In the genomic region with DNA sequence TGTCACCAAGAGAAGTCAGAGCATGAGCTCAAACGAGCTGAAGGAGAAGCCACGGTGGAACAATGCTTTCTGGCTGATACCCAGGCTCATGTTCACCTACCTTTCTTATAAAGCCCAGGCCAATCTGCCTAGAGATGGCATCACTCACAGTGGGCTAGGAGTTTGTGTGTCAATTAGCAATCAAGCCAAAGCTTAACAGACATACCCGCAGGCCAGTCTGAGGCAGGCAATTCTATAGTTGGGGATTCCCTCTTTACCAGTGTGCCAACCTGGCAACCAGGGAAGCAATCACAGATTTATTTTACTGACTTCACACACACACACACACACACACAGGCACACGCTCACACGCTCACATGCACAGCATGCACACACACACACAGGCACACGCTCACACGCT, we compare ENCODE assay signal across 26 mouse cellular contexts.
DNase-seq lines count a peak whose midpoint lies in the region; ATAC-seq lines count a peak whose summit lies in the region.
"Had no signal": no experiment of that assay in that cellular context is flagged by ENCODE, and none has a peak within 500 bp of the region (broad histone marks: within the 10 kb centered on the region; RNA-seq: fewer than 3 reads in every experiment).

No protein-coding gene starts in this region.

- ATAC-seq in forebrain, embryonic 14.5 days: peak; percentile 52; the same call in 1 of the 2 replicates
- no peak for ATAC-seq in forebrain, embryonic 12.5 days (ENCODE audit: low FRiP score)
- ATAC-seq in forebrain, embryonic 16.5 days: 0 out of 2 replicates have a peak, but pooled peaks have one; percentile 18
- 0 out of 2 replicates have a peak, but pooled peaks have one; percentile 17 for ATAC-seq in hindbrain, embryonic 14.5 days (ENCODE audit: low FRiP score)
- no peak for ATAC-seq in hindbrain, embryonic 12.5 days (ENCODE audit: low FRiP score)
- no peak for ATAC-seq in megakaryocyte, adult 5-6 weeks (ENCODE audit: poor library complexity, severe bottlenecking)
- ATAC-seq: activated CD4-positive, CD25-positive, alpha-beta regulatory T cell, adult 4 months; CD4-positive, CD25-positive, alpha-beta regulatory T cell, adult 4 months; Patski had no signal

- H3K27ac ChIP-seq in forebrain, embryonic 14.5 days (ENCODE audit: low read depth, low read length): no peak overlapping the region
- no peak overlapping the region for H3K27ac ChIP-seq in forebrain, embryonic 12.5 days
- no peak overlapping the region for H3K27ac ChIP-seq in forebrain, embryonic 16.5 days (ENCODE audit: low read length)
- H3K27ac ChIP-seq in forebrain, embryonic 10.5 days: no peak overlapping the region
- no peak overlapping the region for H3K27ac ChIP-seq in hindbrain, embryonic 14.5 days
- H3K27ac ChIP-seq in hindbrain, embryonic 12.5 days: no peak overlapping the region
- H3K27ac ChIP-seq: embryonic facial prominence, embryonic 13.5 days; embryonic facial prominence, embryonic 15.5 days had no signal

- DNase-seq in forebrain, embryonic 14.5 days (ENCODE audit: low spot score): peak; percentile 45
- DNase-seq in forebrain, embryonic 10.5 days (ENCODE audit: extremely low spot score, low spot score): no peak
- DNase-seq in hindbrain, embryonic 14.5 days (ENCODE audit: low spot score): no peak
- DNase-seq: adrenal gland, adult 8-10 months; adrenal gland, postnatal 14 days; adrenal gland, postnatal 36 days; B cell, adult 2 months; cerebellum, adult 11 months; cerebellum, adult 18-20 months; cerebellum, adult 8-10 months; cerebellum, adult 9-11 months; cerebellum, postnatal 36 days; embryo, embryonic 11 days had no signal

- H3K36me3 ChIP-seq in forebrain, embryonic 14.5 days (ENCODE audit: control insufficient read depth, insufficient read depth, low read length): no peaks in the 10 kb centered on the region
- H3K36me3 ChIP-seq in forebrain, embryonic 12.5 days (replicated peaks): no peaks in the 10 kb centered on the region
- no peaks in the 10 kb centered on the region for H3K36me3 ChIP-seq in forebrain, embryonic 16.5 days (ENCODE audit: control insufficient read depth, insufficient read depth)
- H3K36me3 ChIP-seq in forebrain, embryonic 10.5 days (replicated peaks): no peaks in the 10 kb centered on the region
- H3K36me3 ChIP-seq in hindbrain, embryonic 14.5 days (replicated peaks; ENCODE audit: control insufficient read depth, insufficient read depth): no peaks in the 10 kb centered on the region
- H3K36me3 ChIP-seq in hindbrain, embryonic 12.5 days: no peaks in the 10 kb centered on the region
- no peaks in the 10 kb centered on the region for H3K36me3 ChIP-seq in megakaryocyte, embryonic 14.5 days (replicated peaks; ENCODE audit: low read length)
- H3K36me3 ChIP-seq: embryonic facial prominence, embryonic 13.5 days; embryonic facial prominence, embryonic 15.5 days; G1E had no signal

- no peaks in the 10 kb centered on the region for H3K4me1 ChIP-seq in forebrain, embryonic 14.5 days (ENCODE audit: control insufficient read depth, insufficient read depth, low read length)
- H3K4me1 ChIP-seq in forebrain, embryonic 12.5 days: peaks cover 3% of the 10 kb centered on the region; the same call in 1 of the 2 replicates
- peaks cover 2% of the 10 kb centered on the region; the same call in 1 of the 2 replicates for H3K4me1 ChIP-seq in forebrain, embryonic 16.5 days (replicated peaks; ENCODE audit: control insufficient read depth, insufficient read depth, low read length)
- H3K4me1 ChIP-seq in forebrain, embryonic 10.5 days: no peaks in the 10 kb centered on the region; the same call in 1 of the 2 replicates
- no peaks in the 10 kb centered on the region for H3K4me1 ChIP-seq in hindbrain, embryonic 14.5 days (replicated peaks; ENCODE audit: control insufficient read depth, insufficient read depth, low read length)
- no peaks in the 10 kb centered on the region for H3K4me1 ChIP-seq in hindbrain, embryonic 12.5 days
- H3K4me1 ChIP-seq in megakaryocyte, embryonic 14.5 days: no peaks in the 10 kb centered on the region

- no peak overlapping the region for H3K4me3 ChIP-seq in forebrain, embryonic 14.5 days (ENCODE audit: low read depth, low read length)
- H3K4me3 ChIP-seq in forebrain, embryonic 12.5 days (replicated peaks): no peak overlapping the region
- H3K4me3 ChIP-seq in forebrain, embryonic 16.5 days (replicated peaks; ENCODE audit: low read length): no peak overlapping the region
- H3K4me3 ChIP-seq in forebrain, embryonic 10.5 days: no peak overlapping the region
- no peak overlapping the region for H3K4me3 ChIP-seq in hindbrain, embryonic 14.5 days (replicated peaks; ENCODE audit: low read length)
- no peak overlapping the region for H3K4me3 ChIP-seq in hindbrain, embryonic 12.5 days
- H3K4me3 ChIP-seq in megakaryocyte, embryonic 14.5 days (replicated peaks): peak overlapping the region; percentile 48
- H3K4me3 ChIP-seq: embryonic facial prominence, embryonic 13.5 days; embryonic facial prominence, embryonic 15.5 days; erythroblast, embryonic 14.5 days had no signal

- H3K9me3 ChIP-seq in forebrain, embryonic 14.5 days (replicated peaks; ENCODE audit: control insufficient read depth, low read length): no peaks in the 10 kb centered on the region
- H3K9me3 ChIP-seq in forebrain, embryonic 12.5 days: no peaks in the 10 kb centered on the region
- no peaks in the 10 kb centered on the region for H3K9me3 ChIP-seq in forebrain, embryonic 16.5 days (ENCODE audit: control insufficient read depth, low read length)
- no peaks in the 10 kb centered on the region for H3K9me3 ChIP-seq in forebrain, embryonic 10.5 days
- H3K9me3 ChIP-seq in hindbrain, embryonic 14.5 days (ENCODE audit: control insufficient read depth, low read length): no peaks in the 10 kb centered on the region
- H3K9me3 ChIP-seq in hindbrain, embryonic 12.5 days (replicated peaks): no peaks in the 10 kb centered on the region
- peaks cover 17% of the 10 kb centered on the region for H3K9me3 ChIP-seq in megakaryocyte, embryonic 14.5 days
- H3K9me3 ChIP-seq: embryonic facial prominence, embryonic 13.5 days; embryonic facial prominence, embryonic 15.5 days had no signal

- no peak overlapping the region for H3K9ac ChIP-seq in forebrain, embryonic 14.5 days (ENCODE audit: low read length)
- no peak overlapping the region for H3K9ac ChIP-seq in forebrain, embryonic 12.5 days
- H3K9ac ChIP-seq in forebrain, embryonic 16.5 days (replicated peaks; ENCODE audit: low read depth, low read length): no peak overlapping the region
- no peak overlapping the region for H3K9ac ChIP-seq in hindbrain, embryonic 14.5 days
- H3K9ac ChIP-seq in hindbrain, embryonic 12.5 days: no peak overlapping the region
- H3K9ac ChIP-seq: embryonic facial prominence, embryonic 13.5 days; embryonic facial prominence, embryonic 15.5 days had no signal

- WGBS in forebrain, embryonic 14.5 days: 71% methylated on average over 7 of the region's 7 CpGs
- WGBS in forebrain, embryonic 12.5 days: 80% methylated on average over 7 of the region's 7 CpGs
- WGBS in forebrain, embryonic 16.5 days: 57% methylated on average over 7 of the region's 7 CpGs
- 90% methylated on average over 7 of the region's 7 CpGs for WGBS in forebrain, embryonic 10.5 days
- 90% methylated on average over 7 of the region's 7 CpGs for WGBS in hindbrain, embryonic 14.5 days
- 94% methylated on average over 7 of the region's 7 CpGs for WGBS in hindbrain, embryonic 12.5 days

- H3K27me3 ChIP-seq in forebrain, embryonic 14.5 days (replicated peaks; ENCODE audit: control insufficient read depth, insufficient read depth, low read length): no peaks in the 10 kb centered on the region
- no peaks in the 10 kb centered on the region for H3K27me3 ChIP-seq in forebrain, embryonic 12.5 days
- no peaks in the 10 kb centered on the region for H3K27me3 ChIP-seq in forebrain, embryonic 16.5 days (replicated peaks; ENCODE audit: control insufficient read depth, insufficient read depth, low read length)
- no peaks in the 10 kb centered on the region for H3K27me3 ChIP-seq in forebrain, embryonic 10.5 days (ENCODE audit: poor library complexity, severe bottlenecking)
- H3K27me3 ChIP-seq in hindbrain, embryonic 14.5 days (ENCODE audit: control insufficient read depth, insufficient read depth, low read length): no peaks in the 10 kb centered on the region
- H3K27me3 ChIP-seq in hindbrain, embryonic 12.5 days: no peaks in the 10 kb centered on the region
- no peaks in the 10 kb centered on the region for H3K27me3 ChIP-seq in megakaryocyte, embryonic 14.5 days (replicated peaks)
- H3K27me3 ChIP-seq: CH12.LX; embryonic facial prominence, embryonic 13.5 days; embryonic facial prominence, embryonic 15.5 days had no signal

- no peak overlapping the region for H3K4me2 ChIP-seq in forebrain, embryonic 14.5 days (ENCODE audit: low read length)
- no peak overlapping the region for H3K4me2 ChIP-seq in forebrain, embryonic 12.5 days
- H3K4me2 ChIP-seq in forebrain, embryonic 16.5 days (ENCODE audit: low read length): no peak overlapping the region
- H3K4me2 ChIP-seq in hindbrain, embryonic 14.5 days (replicated peaks): no peak overlapping the region
- no peak overlapping the region for H3K4me2 ChIP-seq in hindbrain, embryonic 12.5 days (replicated peaks)
- H3K4me2 ChIP-seq: embryonic facial prominence, embryonic 13.5 days; embryonic facial prominence, embryonic 15.5 days had no signal

Comparison
In these comparisons a context has a peak if more than half of its experiments do, and no peak if none do; other contexts are left out.
1. ATAC-seq: peak in forebrain, embryonic 14.5 days (single experiment), forebrain, embryonic 16.5 days (single experiment) and hindbrain, embryonic 14.5 days (single experiment); none in forebrain, embryonic 12.5 days (single experiment), hindbrain, embryonic 12.5 days (single experiment) and megakaryocyte, adult 5-6 weeks (single experiment).